Mouse (Mus musculus) embryonic facial prominence, embryonic 15.5 days (tissue): ENCODE results near the gene Pecam1. TPM values are rescaled to one million over a fixed set of nuclear protein-coding genes. Genes with fewer than 3 reads are reported as not detected.
A peak's percentile ranks its signal among the peaks of the same experiment; 100 is the strongest.
"Not testable (repeated sequence)": the region's sequence is repeated elsewhere in the genome, so short reads cannot be mapped to it uniquely, and the experiment has no call there.

ENCODE experiments used
- ATAC-seq: fragments of 200-750 bp; cut with Nextera tagmentation; 2 replicates; pipeline ENCODE4 v1.8.0; 2017; ENCODE audit warnings: low read depth, moderate TSS enrichment; ENCODE audit not compliant: insufficient number of reproducible peaks, low FRiP score, low TSS enrichment
- H3K27ac ChIP-seq: fragments of 300-500 bp; sonication (generic); replicated peaks from 2 replicates; pipeline ENCODE4 v1.5.1; 2015; ENCODE audit warnings: mild to moderate bottlenecking, inconsistent platforms
- H3K27me3 ChIP-seq: fragments of 300-500 bp; sonication (generic); 2 replicates; pipeline ENCODE4 v1.6.1; 2015; ENCODE audit warnings: inconsistent platforms
- H3K36me3 ChIP-seq: fragments of 300-500 bp; sonication (generic); 2 replicates; pipeline ENCODE4 v1.6.1; 2015; ENCODE audit warnings: mild to moderate bottlenecking, inconsistent platforms
- H3K4me1 ChIP-seq: fragments of 300-500 bp; sonication (generic); 2 replicates; pipeline ENCODE4 v1.6.1; 2015; ENCODE audit warnings: inconsistent platforms
- H3K4me2 ChIP-seq: fragments of 300-500 bp; sonication (generic); replicated peaks from 2 replicates; pipeline ENCODE4 v1.6.1; 2015; ENCODE audit warnings: mild to moderate bottlenecking, inconsistent platforms
- H3K4me3 ChIP-seq: fragments of 300-500 bp; sonication (generic); replicated peaks from 2 replicates; pipeline ENCODE4 v1.5.1; 2015; ENCODE audit warnings: mild to moderate bottlenecking, inconsistent platforms
- H3K9ac ChIP-seq: fragments of 300-500 bp; sonication (generic); 2 replicates; pipeline ENCODE4 v1.6.1; 2015; ENCODE audit warnings: inconsistent platforms
- H3K9me3 ChIP-seq: fragments of 300-500 bp; sonication (generic); replicated peaks from 2 replicates; pipeline ENCODE4 v1.6.1; 2016; ENCODE audit warnings: inconsistent platforms
- WGBS: fragments of 180-500 bp; shearing (Covaris S2); methylation state at CpG from one replicate; pipeline ENCODE4 v1.1.7; 2015; 5-methylcytosine and 5-hydroxymethylcytosine counted together
- polyA plus RNA-seq: library from polyadenylated mRNA; unstranded; fragments of >200 nt; fragmentation: Nextera tagmentation; extraction: Ambion mirVana; gene quantifications from 2 replicates; pipeline ENCODE4 v1.2.1, GENCODE M21; 2015

Pecam1 gene
- polyA plus RNA-seq, 1 experiment from 2014 or later = 43.7 TPM

GRCm38 (mm10) chr11:106639356-106639692 lies 111.1 kb downstream of the Pecam1 start:
- H3K27ac ChIP-seq = no peak overlapping the region
- no peak for ATAC-seq
- no peaks in the 10 kb centered on the region for H3K27me3 ChIP-seq
- H3K4me2 ChIP-seq = no peak overlapping the region
- no peak overlapping the region for H3K4me3 ChIP-seq
- 22% methylated on average over 5 of the region's 5 CpGs for WGBS
- no peak overlapping the region for H3K9ac ChIP-seq
- peaks cover 13% of the 10 kb centered on the region for H3K4me1 ChIP-seq
- no peaks in the 10 kb centered on the region for H3K9me3 ChIP-seq
- H3K36me3 ChIP-seq = no peaks in the 10 kb centered on the region

- WGBS = 38% methylated on average over 9 of the region's 9 CpGs
- no peak overlapping the region for H3K27ac ChIP-seq
- peaks cover 13% of the 10 kb centered on the region for H3K4me1 ChIP-seq
- H3K27me3 ChIP-seq = no peaks in the 10 kb centered on the region
- H3K36me3 ChIP-seq = no peaks in the 10 kb centered on the region
- no peak overlapping the region for H3K9ac ChIP-seq
- H3K4me2 ChIP-seq = no peak overlapping the region
- no peak for ATAC-seq
- no peaks in the 10 kb centered on the region for H3K9me3 ChIP-seq
- no peak overlapping the region for H3K4me3 ChIP-seq
These were observed 111.7 kb downstream of the Pecam1 start for GRCm38 (mm10) chr11:106638551-106639355.

- Histone ChIP-seq H3K4me2 (no peak overlapping the region), H3K36me3 (no peaks in the 10 kb centered on the region), H3K9me3 (0 out of 2 replicates have a peak, but pooled peaks cover 1% of the 10 kb centered on the region), H3K4me1 (peaks cover 13% of the 10 kb centered on the region), H3K27me3 (no peaks in the 10 kb centered on the region), H3K27ac (peak overlapping the region; percentile 44; the same call in 1 of the 2 replicates), H3K9ac (no peak overlapping the region), H3K4me3 (no peak overlapping the region)
- 18% methylated on average over 7 of the region's 7 CpGs for WGBS
- ATAC-seq = no peak
These were observed 112.7 kb downstream of the Pecam1 start for GRCm38 (mm10) chr11:106637754-106638153.

GRCm38 (mm10) chr11:106635946-106636345 lies 114.5 kb downstream of the Pecam1 start:
- no peaks in the 10 kb centered on the region for H3K27me3 ChIP-seq
- H3K4me2 ChIP-seq = no peak overlapping the region
- no peak overlapping the region for H3K9ac ChIP-seq
- 45% methylated on average over 2 of the region's 2 CpGs for WGBS
- H3K9me3 ChIP-seq = 0 out of 2 replicates have a peak, but pooled peaks cover 7% of the 10 kb centered on the region
- no peaks in the 10 kb centered on the region for H3K36me3 ChIP-seq
- H3K27ac ChIP-seq = no peak overlapping the region
- no peak overlapping the region for H3K4me3 ChIP-seq
- ATAC-seq = no peak
- peaks cover 13% of the 10 kb centered on the region for H3K4me1 ChIP-seq

- 89% methylated on average over 3 of the region's 3 CpGs for WGBS
These were observed 116.3 kb downstream of the Pecam1 start for GRCm38 (mm10) chr11:106634175-106634574.

GRCm38 (mm10) chr11:106633456-106633855 lies 117.0 kb downstream of the Pecam1 start:
- no peak for ATAC-seq
- H3K9ac ChIP-seq = no peak overlapping the region

More at GRCm38 (mm10) chr11:106634175-106634574, 116.3 kb downstream of the Pecam1 start:
- H3K27me3 ChIP-seq, ATAC-seq, H3K4me1 ChIP-seq, H3K36me3 ChIP-seq, H3K4me2 ChIP-seq, H3K4me3 ChIP-seq, H3K9ac ChIP-seq, H3K9me3 ChIP-seq, H3K27ac ChIP-seq: not testable (repeated sequence)

GRCm38 (mm10) chr11:106627692-106628091 lies 122.7 kb downstream of the Pecam1 start:
- H3K4me2 ChIP-seq = no peak overlapping the region
- 25% methylated on average over 6 of the region's 6 CpGs for WGBS
- no peaks in the 10 kb centered on the region for H3K27me3 ChIP-seq
- no peaks in the 10 kb centered on the region for H3K36me3 ChIP-seq
- no peak overlapping the region for H3K4me3 ChIP-seq
- no peak overlapping the region for H3K9ac ChIP-seq
- H3K27ac ChIP-seq = no peak overlapping the region
- no peak for ATAC-seq
- no peaks in the 10 kb centered on the region for H3K4me1 ChIP-seq
- 0 out of 2 replicates have a peak, but pooled peaks cover 5% of the 10 kb centered on the region for H3K9me3 ChIP-seq

More at GRCm38 (mm10) chr11:106633456-106633855, 117.0 kb downstream of the Pecam1 start:
- Histone ChIP-seq H3K36me3 (no peaks in the 10 kb centered on the region), H3K4me2 (no peak overlapping the region), H3K9me3 (0 out of 2 replicates have a peak, but pooled peaks cover 7% of the 10 kb centered on the region), H3K27ac (no peak overlapping the region), H3K4me3 (no peak overlapping the region), H3K27me3 (no peaks in the 10 kb centered on the region), H3K4me1 (no peaks in the 10 kb centered on the region; the same call in 1 of the 2 replicates)
- WGBS = 89% methylated on average over 2 of the region's 2 CpGs

GRCm38 (mm10) chr11:106625577-106625976 lies 124.9 kb downstream of the Pecam1 start:
- WGBS = 59% methylated on average over 3 of the region's 3 CpGs
- H3K9ac ChIP-seq = no peak overlapping the region
- H3K36me3 ChIP-seq = no peaks in the 10 kb centered on the region
- H3K4me2 ChIP-seq = no peak overlapping the region
- no peaks in the 10 kb centered on the region for H3K4me1 ChIP-seq
- peak; percentile 31; the same call in 1 of the 2 replicates for ATAC-seq
- no peaks in the 10 kb centered on the region for H3K9me3 ChIP-seq
- no peak overlapping the region for H3K4me3 ChIP-seq
- H3K27me3 ChIP-seq = no peaks in the 10 kb centered on the region
- no peak overlapping the region for H3K27ac ChIP-seq

GRCm38 (mm10) chr11:106623629-106624028 lies 126.8 kb downstream of the Pecam1 start:
- no peak overlapping the region for H3K9ac ChIP-seq
- no peak overlapping the region for H3K4me3 ChIP-seq
- whole genome bisulfite sequencing = 80% methylated on average over 2 of the region's 2 CpGs
- ATAC-seq = no peak
- H3K27me3 ChIP-seq = no peaks in the 10 kb centered on the region
- no peak overlapping the region for H3K27ac ChIP-seq
- no peaks in the 10 kb centered on the region for H3K36me3 ChIP-seq
- no peak overlapping the region for H3K4me2 ChIP-seq
- H3K9me3 ChIP-seq = no peaks in the 10 kb centered on the region
- H3K4me1 ChIP-seq = no peaks in the 10 kb centered on the region

GRCm38 (mm10) chr11:106622056-106622455 lies 128.4 kb downstream of the Pecam1 start:
- ATAC-seq = no peak
- WGBS = 78% methylated on average over 8 of the region's 8 CpGs
- Histone ChIP-seq H3K9me3 (no peaks in the 10 kb centered on the region), H3K36me3 (no peaks in the 10 kb centered on the region), H3K27ac (no peak overlapping the region), H3K4me3 (no peak overlapping the region), H3K27me3 (no peaks in the 10 kb centered on the region), H3K4me1 (no peaks in the 10 kb centered on the region), H3K4me2 (no peak overlapping the region), H3K9ac (no peak overlapping the region)

GRCm38 (mm10) chr11:106618768-106619167 lies 131.7 kb downstream of the Pecam1 start:
- H3K9me3 ChIP-seq, H3K36me3 ChIP-seq, H3K27me3 ChIP-seq, H3K4me1 ChIP-seq, H3K27ac ChIP-seq, H3K4me3 ChIP-seq, ATAC-seq, H3K4me2 ChIP-seq, H3K9ac ChIP-seq: not testable (repeated sequence)
- 82% methylated on average over 4 of the region's 4 CpGs for WGBS
